Mouse (Mus musculus): Measurements from ENCODE around the gene Klhdc10. TPM values are rescaled to one million over a fixed set of nuclear protein-coding genes. Genes with fewer than 3 reads are reported as not detected.
A peak's percentile ranks its signal among the peaks of the same experiment; 100 is the strongest.

The Klhdc10 gene
- polyA plus RNA-seq, 1 experiment, result 6.6 TPM

- TF ChIP-seq POLR2A (IDR thresholded peaks at IDR 0.05; ENCODE audit: low read depth, low read length) (no peak), CTCF (IDR thresholded peaks at IDR 0.05; ENCODE audit: extremely low read depth, insufficient read length, insufficient replicate concordance, low read depth, low read length) (no peak)
- 77% methylated on average over 1 of the region's 1 CpGs for WGBS
- no peaks in the 10 kb centered on the region for H3K36me3 ChIP-seq (ENCODE audit: control insufficient read depth, insufficient read depth, low read length)
- H3K27ac ChIP-seq (ENCODE audit: insufficient read depth, low read depth, low read length), result no peak overlapping the region
- no peak overlapping the region for H3K4me3 ChIP-seq (ENCODE audit: low read depth, low read length)
- no peaks in the 10 kb centered on the region for H3K27me3 ChIP-seq (ENCODE audit: control insufficient read depth, insufficient read depth, low read length)
- no peaks in the 10 kb centered on the region for H3K4me1 ChIP-seq (ENCODE audit: control insufficient read depth, insufficient read depth, insufficient read length, low read length)
Measured at GRCm38 (mm10) chr6:30468058-30468457, 66.4 kb downstream of the Klhdc10 start.

GRCm38 (mm10) chr6:30468684-30469083 is 67.0 kb downstream of the Klhdc10 start:
- Histone ChIP-seq H3K4me1 (ENCODE audit: control insufficient read depth, insufficient read depth, insufficient read length, low read length) (no peaks in the 10 kb centered on the region), H3K4me3 (ENCODE audit: low read depth, low read length) (no peak overlapping the region), H3K27me3 (ENCODE audit: control insufficient read depth, insufficient read depth, low read length) (no peaks in the 10 kb centered on the region), H3K36me3 (ENCODE audit: control insufficient read depth, insufficient read depth, low read length) (no peaks in the 10 kb centered on the region), H3K27ac (ENCODE audit: insufficient read depth, low read depth, low read length) (no peak overlapping the region)
- TF ChIP-seq CTCF (IDR thresholded peaks at IDR 0.05; ENCODE audit: extremely low read depth, insufficient read length, insufficient replicate concordance, low read depth, low read length), result peak; percentile 27; the same call in 1 of the 2 replicates
- TF ChIP-seq POLR2A (IDR thresholded peaks at IDR 0.05; ENCODE audit: low read depth, low read length), result no peak
- 61% methylated on average over 12 of the region's 12 CpGs for WGBS

- no peak overlapping the region for H3K4me3 ChIP-seq (ENCODE audit: low read depth, low read length)
- H3K4me1 ChIP-seq (ENCODE audit: control insufficient read depth, insufficient read depth, insufficient read length, low read length), result no peaks in the 10 kb centered on the region
- H3K36me3 ChIP-seq (ENCODE audit: control insufficient read depth, insufficient read depth, low read length), result no peaks in the 10 kb centered on the region
- WGBS, result 65% methylated on average over 12 of the region's 12 CpGs
- no peaks in the 10 kb centered on the region for H3K27me3 ChIP-seq (ENCODE audit: control insufficient read depth, insufficient read depth, low read length)
- no peak overlapping the region for H3K27ac ChIP-seq (ENCODE audit: insufficient read depth, low read depth, low read length)
- TF ChIP-seq POLR2A (IDR thresholded peaks at IDR 0.05; ENCODE audit: low read depth, low read length), result no peak
- TF ChIP-seq CTCF (IDR thresholded peaks at IDR 0.05; ENCODE audit: extremely low read depth, insufficient read length, insufficient replicate concordance, low read depth, low read length), result no peak
Measured at GRCm38 (mm10) chr6:30469370-30469769, 67.7 kb downstream of the Klhdc10 start.

GRCm38 (mm10) chr6:30471706-30472105 is 70.0 kb downstream of the Klhdc10 start:
- 76% methylated on average over 3 of the region's 3 CpGs for WGBS
- Histone ChIP-seq H3K36me3 (ENCODE audit: control insufficient read depth, insufficient read depth, low read length) (no peaks in the 10 kb centered on the region), H3K27ac (ENCODE audit: insufficient read depth, low read depth, low read length) (no peak overlapping the region), H3K27me3 (ENCODE audit: control insufficient read depth, insufficient read depth, low read length) (no peaks in the 10 kb centered on the region), H3K4me1 (ENCODE audit: control insufficient read depth, insufficient read depth, insufficient read length, low read length) (peaks cover 2% of the 10 kb centered on the region; the same call in 1 of the 2 replicates), H3K4me3 (ENCODE audit: low read depth, low read length) (no peak overlapping the region)
- TF ChIP-seq CTCF (IDR thresholded peaks at IDR 0.05; ENCODE audit: extremely low read depth, insufficient read length, insufficient replicate concordance, low read depth, low read length) (no peak), POLR2A (IDR thresholded peaks at IDR 0.05; ENCODE audit: low read depth, low read length) (no peak)

- Histone ChIP-seq H3K27ac (ENCODE audit: insufficient read depth, low read depth, low read length) (no peak overlapping the region), H3K27me3 (ENCODE audit: control insufficient read depth, insufficient read depth, low read length) (no peaks in the 10 kb centered on the region), H3K4me3 (ENCODE audit: low read depth, low read length) (no peak overlapping the region), H3K36me3 (ENCODE audit: control insufficient read depth, insufficient read depth, low read length) (peaks cover 12% of the 10 kb centered on the region), H3K4me1 (ENCODE audit: control insufficient read depth, insufficient read depth, insufficient read length, low read length) (peaks cover 2% of the 10 kb centered on the region; the same call in 1 of the 2 replicates)
- TF ChIP-seq CTCF (IDR thresholded peaks at IDR 0.05; ENCODE audit: extremely low read depth, insufficient read length, insufficient replicate concordance, low read depth, low read length), result no peak
- whole genome bisulfite sequencing, result 70% methylated on average over 10 of the region's 10 CpGs
Measured at GRCm38 (mm10) chr6:30476025-30476765, 74.5 kb downstream of the Klhdc10 start.

- Histone ChIP-seq H3K27ac (ENCODE audit: insufficient read depth, low read depth, low read length) (no peak overlapping the region), H3K4me3 (ENCODE audit: low read depth, low read length) (no peak overlapping the region), H3K27me3 (ENCODE audit: control insufficient read depth, insufficient read depth, low read length) (no peaks in the 10 kb centered on the region), H3K36me3 (ENCODE audit: control insufficient read depth, insufficient read depth, low read length) (peaks cover 13% of the 10 kb centered on the region), H3K4me1 (ENCODE audit: control insufficient read depth, insufficient read depth, insufficient read length, low read length) (peaks cover 2% of the 10 kb centered on the region; the same call in 1 of the 2 replicates)
- TF ChIP-seq CTCF (IDR thresholded peaks at IDR 0.05; ENCODE audit: extremely low read depth, insufficient read length, insufficient replicate concordance, low read depth, low read length) (no peak), POLR2A (IDR thresholded peaks at IDR 0.05; ENCODE audit: low read depth, low read length) (no peak)
- WGBS, result 36% methylated on average over 8 of the region's 8 CpGs
Measured at GRCm38 (mm10) chr6:30477210-30477714, 75.6 kb downstream of the Klhdc10 start.

GRCm38 (mm10) chr6:30477784-30478183 is 76.1 kb downstream of the Klhdc10 start:
- H3K27me3 ChIP-seq (ENCODE audit: control insufficient read depth, insufficient read depth, low read length), result no peaks in the 10 kb centered on the region
- no peak overlapping the region for H3K4me3 ChIP-seq (ENCODE audit: low read depth, low read length)
- no peak overlapping the region for H3K27ac ChIP-seq (ENCODE audit: insufficient read depth, low read depth, low read length)
- 33% methylated on average over 6 of the region's 6 CpGs for WGBS
- peaks cover 2% of the 10 kb centered on the region; the same call in 1 of the 2 replicates for H3K4me1 ChIP-seq (ENCODE audit: control insufficient read depth, insufficient read depth, insufficient read length, low read length)
- H3K36me3 ChIP-seq (ENCODE audit: control insufficient read depth, insufficient read depth, low read length), result peaks cover 17% of the 10 kb centered on the region
- TF ChIP-seq CTCF (IDR thresholded peaks at IDR 0.05; ENCODE audit: extremely low read depth, insufficient read length, insufficient replicate concordance, low read depth, low read length) (no peak), POLR2A (IDR thresholded peaks at IDR 0.05; ENCODE audit: low read depth, low read length) (no peak)
